Mouse (Mus musculus) adrenal gland, postnatal 14 days (tissue): ENCODE data around the gene Tmem204. TPM values are rescaled to one million over a fixed set of nuclear protein-coding genes. Genes with fewer than 3 reads are reported as not detected.

Source experiments
- DNase-seq: peaks from one replicate; pipeline ENCODE4 v3.0.0; 2021; ENCODE audit warnings: mixed read lengths
- total RNA-seq: library from RNA; stranded (reverse); gene quantifications from 2 replicates; pipeline ENCODE4 v1.2.3, GENCODE M21; 2021

Gene Tmem204
- total RNA-seq, 1 experiment from 2014 or later, result 30.2 TPM

GRCm38 (mm10) chr17:25015655-25016291 lies 67.6 kb downstream of the Tmem204 start, which contains the start of the genes Cramp1l and Ift140:
Cramp1l (minus strand) TSS chr17:25015788.
Ift140 (plus strand) TSS chr17:25016085.
- peak; percentile 99 for DNase-seq

GRCm38 (mm10) chr17:25014841-25015570 lies 68.4 kb downstream of the Tmem204 start:
- DNase-seq, result peak; percentile 82

- DNase-seq, result peak; percentile 66
Observed at GRCm38 (mm10) chr17:25013606-25014501, 69.5 kb downstream of the Tmem204 start.

Other genes with a start within 250 kb of the Tmem204 start
- 122 and 150 TPM in 2 replicates for gene Hagh, start 243.4 kb downstream of the Tmem204 start, total RNA-seq
- gene Fahd1, start 233.2 kb downstream of the Tmem204 start, total RNA-seq, result 40.6 and 43.0 TPM in 2 replicates
- gene Igfals, start 217.6 kb downstream of the Tmem204 start, total RNA-seq, result 1.2 and 12.2 TPM in 2 replicates
- 39.5 and 48.8 TPM in 2 replicates for gene Nubp2, start 197.2 kb downstream of the Tmem204 start, total RNA-seq
- gene Spsb3, start 196.9 kb downstream of the Tmem204 start, total RNA-seq, result 30.2 and 34.6 TPM in 2 replicates
- 36.7 and 43.1 TPM in 2 replicates for gene Eme2, start 188.5 kb downstream of the Tmem204 start, total RNA-seq
- 133 and 145 TPM in 2 replicates for gene Mrps34, start 188.5 kb downstream of the Tmem204 start, total RNA-seq
- 46.1 and 47.4 TPM in 2 replicates for gene Nme3, start 187.1 kb downstream of the Tmem204 start, total RNA-seq
- gene Mapk8ip3, start 146.6 kb downstream of the Tmem204 start, total RNA-seq, result 84.3 and 111 TPM in 2 replicates
- 33.9 and 45.2 TPM in 2 replicates for gene Jpt2, start 122.9 kb downstream of the Tmem204 start, total RNA-seq
- gene Cramp1l, start 67.8 kb downstream of the Tmem204 start, total RNA-seq, result 23.3 and 26.7 TPM in 2 replicates
- gene Ift140, start 67.5 kb downstream of the Tmem204 start, total RNA-seq, result 30.0 and 43.7 TPM in 2 replicates
- 19.9 and 27.3 TPM in 2 replicates for gene Telo2, start 32.4 kb upstream of the Tmem204 start, total RNA-seq
- gene Ptx4, start 37.2 kb upstream of the Tmem204 start, total RNA-seq, result not detected in 2 replicates
- 33.3 and 35.2 TPM in 2 replicates for gene Clcn7, start 49.8 kb upstream of the Tmem204 start, total RNA-seq
- 0.15 TPM in 1 of 2 replicates, not detected in the other for gene Ccdc154, start 78.9 kb upstream of the Tmem204 start, total RNA-seq
- 0.37 TPM in 1 of 2 replicates, not detected in the other for gene Gm38655, start 91.9 kb upstream of the Tmem204 start, total RNA-seq
- gene BC003965, start 101.0 kb upstream of the Tmem204 start, total RNA-seq, result 20.2 and 21.2 TPM in 2 replicates
- 15.9 and 17.8 TPM in 2 replicates for gene Unkl, start 104.8 kb upstream of the Tmem204 start, total RNA-seq
- 34.3 and 35.7 TPM in 2 replicates for gene Gnptg, start 156.5 kb upstream of the Tmem204 start, total RNA-seq
- gene Tsr3, start 156.6 kb upstream of the Tmem204 start, total RNA-seq, result 20.4 and 22.9 TPM in 2 replicates
- gene Baiap3, start 172.8 kb upstream of the Tmem204 start, total RNA-seq, result 12.1 and 12.6 TPM in 2 replicates
- 232 and 245 TPM in 2 replicates for gene Ube2i, start 191.0 kb upstream of the Tmem204 start, total RNA-seq
- 1.2 and 1.3 TPM in 2 replicates for gene Prss34, start 214.8 kb upstream of the Tmem204 start, total RNA-seq
- gene Prss28, start 225.1 kb upstream of the Tmem204 start, total RNA-seq, result not detected in 2 replicates
- gene Prss29, start 235.1 kb upstream of the Tmem204 start, total RNA-seq, result not detected in 2 replicates